Mouse (Mus musculus) bone marrow, adult 2 months (tissue): ENCODE results near the gene Reep6. TPM values are rescaled to one million over a fixed set of nuclear protein-coding genes. Genes with fewer than 3 reads are reported as not detected.

ENCODE experiments used
- H3K27ac ChIP-seq: fragments of 200-500 bp; 2 replicates; pipeline ENCODE4 v1.5.1; 2012; ENCODE audit warnings: low read depth, mild to moderate bottlenecking, control low read depth, inconsistent platforms, low read length; ENCODE audit not compliant: control insufficient read depth, poor library complexity, insufficient read depth
- H3K4me1 ChIP-seq: fragments of 200-500 bp; 2 replicates; pipeline ENCODE4 v1.6.1; 2011; ENCODE audit warnings: low read length; ENCODE audit not compliant: control insufficient read depth, insufficient read depth
- H3K4me3 ChIP-seq: fragments of 200-500 bp; replicated peaks from 2 replicates; pipeline ENCODE3; 2011; ENCODE audit warnings: mild to moderate bottlenecking, low read depth, low read length, control low read depth; ENCODE audit not compliant: control insufficient read depth
- CTCF ChIP-seq: fragments of 200-500 bp; IDR thresholded peaks from 2 replicates; pipeline ENCODE4 v1.5.1; 2011; ENCODE audit warnings: low read length, control low read depth; ENCODE audit not compliant: control insufficient read depth, insufficient read depth
- POLR2A ChIP-seq: fragments of 200-500 bp; IDR thresholded peaks from 2 replicates; pipeline ENCODE4 v1.6.1; 2011; ENCODE audit warnings: low read depth, mild to moderate bottlenecking, control low read depth, low read length, borderline replicate concordance; ENCODE audit not compliant: control insufficient read depth
- WGBS: fragments of 180-500 bp; shearing (Covaris S2); methylation state at CpG from one replicate; pipeline ENCODE4 v1.1.7; 2018; 5-methylcytosine and 5-hydroxymethylcytosine counted together
- polyA plus RNA-seq: library from polyadenylated mRNA; stranded (reverse); fragments of >200 nt; gene quantifications from 2 replicates; pipeline ENCODE4 v1.2.4, GENCODE M21; 2011; ENCODE audit warnings: low replicate concordance; ENCODE audit not compliant: missing spikeins, insufficient read depth, insufficient read length

Reep6 gene
- polyA plus RNA-seq, 1 experiment: 6.5 TPM

DNA sequence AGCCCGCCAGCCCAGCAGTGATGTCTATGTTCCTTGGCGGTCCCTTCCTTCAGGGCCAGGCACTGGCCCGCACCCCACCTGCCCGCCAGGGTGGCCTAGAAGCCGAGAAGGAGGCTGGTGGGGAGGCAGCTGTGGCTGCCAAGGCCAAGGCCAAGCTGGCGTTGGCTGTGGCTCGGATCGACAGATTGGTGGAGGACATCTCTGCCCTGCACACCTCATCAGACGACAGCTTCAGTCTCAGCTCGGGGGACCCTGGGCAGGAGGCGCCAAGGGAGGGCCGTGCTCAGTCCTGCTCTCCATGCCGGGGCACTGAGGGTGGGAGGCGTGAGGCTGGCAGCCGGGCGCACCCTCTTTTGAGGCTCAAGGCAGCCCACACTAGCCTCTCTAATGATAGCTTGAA lies 18.2 kb upstream of the Reep6 start:
- WGBS: 83% methylated on average over 16 of the region's 16 CpGs
- Histone ChIP-seq H3K27ac (no peak overlapping the region), H3K4me1 (no peaks in the 10 kb centered on the region), H3K4me3 (no peak overlapping the region)
- TF ChIP-seq POLR2A: no peak
- TF ChIP-seq CTCF: no peak

DNA sequence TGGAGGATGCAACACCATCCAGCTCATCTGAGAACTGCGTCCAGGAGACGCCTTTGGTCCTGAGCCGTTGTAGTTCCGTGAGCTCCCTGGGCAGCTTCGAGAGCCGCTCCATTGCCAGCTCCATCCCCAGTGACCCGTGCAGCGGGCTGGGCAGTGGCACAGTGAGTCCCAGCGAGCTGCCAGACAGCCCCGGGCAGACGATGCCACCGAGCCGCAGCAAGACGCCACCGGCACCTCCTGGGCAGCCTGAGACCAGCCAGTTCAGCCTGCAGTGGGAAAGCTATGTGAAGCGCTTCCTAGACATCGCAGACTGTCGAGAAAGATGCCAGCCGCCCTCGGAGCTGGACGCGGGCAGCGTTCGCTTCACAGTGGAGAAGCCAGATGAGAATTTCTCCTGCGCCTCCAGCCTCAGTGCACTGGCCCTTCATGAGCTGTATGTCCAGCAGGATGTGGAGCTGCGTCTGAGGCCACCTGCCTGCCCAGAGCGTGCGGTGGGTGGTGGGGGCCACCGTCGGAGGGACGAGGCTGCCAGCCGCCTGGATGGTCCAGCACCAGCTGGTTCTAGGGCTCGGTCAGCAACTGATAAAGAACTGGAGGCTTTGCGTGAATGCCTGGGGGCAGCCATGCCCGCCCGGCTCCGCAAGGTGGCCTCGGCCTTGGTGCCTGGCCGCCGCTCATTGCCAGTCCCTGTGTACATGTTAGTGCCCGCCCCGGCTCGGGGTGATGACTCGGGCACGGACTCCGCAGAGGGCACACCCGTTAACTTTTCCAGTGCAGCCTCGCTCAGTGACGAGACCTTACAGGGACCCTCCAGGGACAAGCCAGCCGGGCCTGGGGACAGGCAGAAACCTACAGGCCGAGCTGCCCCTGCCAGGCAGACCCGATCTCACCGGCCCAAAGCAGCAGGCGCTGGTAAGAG lies 16.9 kb upstream of the Reep6 start:
- TF ChIP-seq POLR2A: no peak
- TF ChIP-seq CTCF: no peak
- WGBS: 79% methylated on average over 54 of the region's 54 CpGs
- peak overlapping the region; percentile 34; the same call in 1 of the 2 replicates for H3K27ac ChIP-seq
- peaks cover 2% of the 10 kb centered on the region for H3K4me1 ChIP-seq
- H3K4me3 ChIP-seq: no peak overlapping the region

DNA sequence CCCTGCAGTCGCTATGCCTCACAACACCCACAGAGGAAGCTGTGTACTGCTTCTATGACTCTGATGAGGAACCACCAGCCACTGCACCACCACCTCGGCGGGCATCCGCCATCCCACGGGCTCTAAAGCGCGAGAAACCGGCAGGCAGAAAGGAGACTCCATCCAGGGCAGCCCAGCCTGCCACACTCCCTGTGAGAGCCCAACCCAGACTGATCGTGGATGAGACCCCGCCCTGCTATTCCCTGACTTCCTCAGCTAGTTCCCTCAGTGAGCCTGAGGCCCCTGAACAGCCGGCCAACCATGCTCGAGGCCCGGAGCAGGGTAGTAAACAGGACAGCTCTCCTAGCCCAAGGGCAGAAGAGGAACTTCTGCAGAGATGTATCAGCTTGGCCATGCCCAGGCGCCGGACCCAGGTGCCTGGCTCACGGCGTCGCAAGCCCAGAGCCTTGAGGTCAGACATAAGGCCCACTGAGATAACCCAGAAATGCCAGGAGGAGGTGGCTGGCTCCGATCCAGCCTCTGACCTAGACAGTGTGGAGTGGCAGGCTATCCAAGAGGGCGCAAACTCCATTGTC lies 16.0 kb upstream of the Reep6 start:
- H3K4me3 ChIP-seq: no peak overlapping the region
- peaks cover 2% of the 10 kb centered on the region for H3K4me1 ChIP-seq
- peak overlapping the region; percentile 34; the same call in 1 of the 2 replicates for H3K27ac ChIP-seq
- no peak for TF ChIP-seq CTCF
- TF ChIP-seq POLR2A: no peak
- 6% methylated on average over 20 of the region's 20 CpGs for WGBS

DNA sequence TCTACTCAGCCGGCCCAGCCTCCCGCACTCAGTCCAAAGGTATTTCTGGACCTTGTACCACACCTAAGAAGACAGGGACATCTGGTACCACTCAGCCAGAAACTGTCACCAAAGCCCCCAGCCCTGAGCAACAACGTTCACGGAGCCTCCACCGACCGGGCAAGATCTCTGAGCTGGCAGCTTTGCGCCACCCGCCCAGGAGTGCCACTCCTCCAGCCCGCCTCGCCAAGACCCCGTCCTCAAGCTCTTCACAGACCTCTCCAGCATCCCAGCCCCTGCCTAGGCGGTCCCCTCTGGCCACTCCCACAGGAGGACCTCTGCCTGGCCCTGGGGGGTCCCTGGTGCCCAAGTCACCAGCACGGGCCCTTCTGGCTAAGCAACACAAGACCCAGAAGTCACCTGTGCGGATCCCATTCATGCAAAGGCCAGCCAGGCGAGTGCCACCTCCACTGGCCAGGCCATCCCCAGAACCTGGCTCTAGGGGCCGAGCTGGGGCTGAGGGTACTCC lies 15.2 kb upstream of the Reep6 start:
- TF ChIP-seq CTCF: no peak
- no peak for TF ChIP-seq POLR2A
- H3K4me1 ChIP-seq: peaks cover 4% of the 10 kb centered on the region
- 65% methylated on average over 16 of the region's 16 CpGs for WGBS

DNA sequence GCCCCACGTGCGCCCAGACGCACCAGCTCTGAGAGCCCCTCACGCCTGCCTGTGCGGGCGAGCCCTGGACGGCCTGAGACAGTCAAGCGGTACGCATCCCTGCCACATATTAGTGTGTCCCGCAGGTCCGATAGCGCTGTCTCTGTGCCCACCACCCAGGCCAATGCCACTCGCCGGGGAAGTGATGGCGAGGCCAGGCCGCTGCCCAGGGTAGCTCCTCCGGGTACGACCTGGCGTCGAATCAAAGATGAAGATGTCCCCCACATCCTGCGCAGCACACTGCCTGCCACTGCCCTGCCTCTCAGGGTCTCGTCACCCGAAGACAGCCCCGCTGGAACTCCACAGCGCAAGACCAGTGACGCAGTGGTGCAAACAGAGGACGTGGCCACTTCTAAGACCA lies 14.4 kb upstream of the Reep6 start:
- Histone ChIP-seq H3K4me3 (no peak overlapping the region), H3K4me1 (peaks cover 4% of the 10 kb centered on the region), H3K27ac (no peak overlapping the region)
- no peak for TF ChIP-seq CTCF
- TF ChIP-seq POLR2A: no peak
- WGBS: 56% methylated on average over 27 of the region's 27 CpGs

More for the DNA sequence above, 15.2 kb upstream of the Reep6 start:
- Histone ChIP-seq H3K27ac (no peak overlapping the region), H3K4me3 (no peak overlapping the region)

DNA sequence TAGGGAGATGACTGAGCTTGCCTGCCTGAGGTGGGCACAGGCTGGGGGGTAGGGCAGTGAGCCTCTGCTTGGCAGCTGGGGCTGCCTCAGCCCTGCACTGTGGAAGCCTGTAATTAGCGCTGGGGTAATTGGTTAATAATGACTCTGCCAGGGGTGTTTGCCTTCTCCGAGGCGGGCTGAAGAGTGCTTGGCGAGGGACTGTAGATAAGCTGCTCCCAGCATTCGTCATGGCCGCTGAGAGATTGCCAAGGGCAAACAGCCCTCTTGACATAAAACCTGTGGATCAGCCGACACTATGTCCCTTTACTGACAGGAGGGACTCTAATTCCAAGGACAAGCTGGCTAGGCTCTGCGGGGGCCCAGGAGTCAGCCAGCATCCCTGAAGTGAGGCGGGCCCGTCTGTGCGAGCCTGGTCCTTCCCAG lies 13.4 kb upstream of the Reep6 start:
- Histone ChIP-seq H3K27ac (no peak overlapping the region), H3K4me3 (no peak overlapping the region), H3K4me1 (peaks cover 10% of the 10 kb centered on the region)
- 54% methylated on average over 11 of the region's 11 CpGs for WGBS
- TF ChIP-seq CTCF (no peak), POLR2A (no peak; the same call in 1 of the 2 replicates)

DNA sequence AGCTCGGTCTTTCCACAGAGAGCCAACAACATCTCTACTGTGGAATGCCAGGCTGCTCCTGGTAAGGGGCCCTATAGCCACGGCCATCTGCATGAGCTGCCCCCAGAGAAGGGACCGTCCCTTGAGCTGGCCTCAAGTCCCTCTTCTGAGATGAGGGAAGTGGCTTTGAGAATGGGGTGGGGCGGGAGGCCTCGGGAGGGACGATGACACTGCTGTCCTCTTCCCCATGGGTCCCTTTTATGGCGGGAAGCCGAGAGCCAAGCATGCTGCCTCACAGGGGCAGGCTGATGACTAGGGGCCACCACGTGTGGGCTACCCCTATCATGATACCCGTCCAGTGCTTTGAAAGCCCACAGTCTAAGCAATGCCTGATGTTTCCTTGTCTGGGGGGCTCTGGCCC lies 12.7 kb upstream of the Reep6 start:
- Histone ChIP-seq H3K27ac (no peak overlapping the region), H3K4me3 (no peak overlapping the region), H3K4me1 (peaks cover 10% of the 10 kb centered on the region)
- TF ChIP-seq CTCF (no peak), POLR2A (no peak)
- WGBS: 34% methylated on average over 10 of the region's 10 CpGs

DNA sequence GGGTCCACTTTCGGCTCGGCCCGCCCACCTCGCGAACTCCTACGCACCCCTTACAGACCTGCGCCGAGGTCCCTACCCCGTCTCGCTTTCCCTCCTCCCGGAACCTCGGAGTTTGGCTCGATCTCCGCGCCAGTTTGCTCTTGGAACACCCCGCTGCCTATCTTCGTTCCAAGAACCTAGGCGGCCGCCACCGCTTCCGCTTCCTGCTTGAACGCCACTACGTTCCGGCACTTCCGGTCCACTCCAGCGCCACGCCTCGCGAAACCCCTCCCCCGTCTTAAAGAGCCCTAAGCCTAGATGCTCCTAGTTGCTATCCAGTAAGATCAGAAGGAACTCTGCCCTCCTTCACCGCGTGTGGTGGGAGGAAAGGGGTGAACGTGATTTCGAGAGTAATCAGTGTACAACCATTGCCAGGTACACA lies 9.4 kb upstream of the Reep6 start, which contains the start of gene 2310011J03Rik:
Gene 2310011J03Rik (minus strand): TSS at position 198 of the 421 bp plus-strand sequence.
- under 1% methylated on average over 34 of the region's 34 CpGs for WGBS

More for the DNA sequence above, 9.4 kb upstream of the Reep6 start, which contains the start of gene 2310011J03Rik:
- Histone ChIP-seq H3K4me3 (peak within 1 kb of the TSS; percentile 92), H3K27ac (peak within 1 kb of the TSS; percentile 78), H3K4me1 (peaks cover 10% of the 10 kb centered on the region)
- TF ChIP-seq CTCF (no peak), POLR2A (peak; percentile 91)
